Mouse (Mus musculus) heart, adult 9 months (tissue): ENCODE measurements around the gene Rps21.

Experiments
- DNase-seq, 2 experiments: peaks; one replicate each; pipeline ENCODE4 v3.0.0; 2022; ENCODE audit warnings: low spot score in 2 of 2

Rps21 gene

GRCm38 (mm10) chr2:180289440-180290108 lies 32.4 kb downstream of the Rps21 start, which contains the start of gene Rbbp8nl:
Gene Rbbp8nl (minus strand): TSS chr2:180289879.
- no peak for DNase-seq

GRCm38 (mm10) chr2:180290503-180290902 lies 33.3 kb downstream of the Rps21 start:
- DNase-seq = no peak

GRCm38 (mm10) chr2:180291566-180291965 lies 34.4 kb downstream of the Rps21 start:
- no peak for DNase-seq

GRCm38 (mm10) chr2:180292026-180292425 lies 34.8 kb downstream of the Rps21 start:
- no peak for DNase-seq

- DNase-seq = no peak
Observed at GRCm38 (mm10) chr2:180292906-180293305, 35.7 kb downstream of the Rps21 start.

GRCm38 (mm10) chr2:180300252-180300651 lies 43.1 kb downstream of the Rps21 start:
- no peak for DNase-seq

- no peak for DNase-seq
Observed at GRCm38 (mm10) chr2:180300771-180301170, 43.6 kb downstream of the Rps21 start.

GRCm38 (mm10) chr2:180302201-180302600 lies 45.0 kb downstream of the Rps21 start:
- no peak for DNase-seq

GRCm38 (mm10) chr2:180303468-180303867 lies 46.3 kb downstream of the Rps21 start:
- no peak for DNase-seq

GRCm38 (mm10) chr2:180304554-180304953 lies 47.4 kb downstream of the Rps21 start:
- DNase-seq = no peak

GRCm38 (mm10) chr2:180305490-180305889 lies 48.3 kb downstream of the Rps21 start:
- no peak for DNase-seq

GRCm38 (mm10) chr2:180306009-180306408 lies 48.8 kb downstream of the Rps21 start:
- no peak for DNase-seq

GRCm38 (mm10) chr2:180306423-180307168 lies 49.4 kb downstream of the Rps21 start:
- peak; percentile 62 to 79 for DNase-seq

GRCm38 (mm10) chr2:180307680-180308079 lies 50.5 kb downstream of the Rps21 start:
- no peak for DNase-seq
